Mouse (Mus musculus): ENCODE results near the gene Brca1.
"Not testable (repeated sequence)": the region's sequence is repeated elsewhere in the genome, so short reads cannot be mapped to it uniquely, and the experiment has no call there.

DNA sequence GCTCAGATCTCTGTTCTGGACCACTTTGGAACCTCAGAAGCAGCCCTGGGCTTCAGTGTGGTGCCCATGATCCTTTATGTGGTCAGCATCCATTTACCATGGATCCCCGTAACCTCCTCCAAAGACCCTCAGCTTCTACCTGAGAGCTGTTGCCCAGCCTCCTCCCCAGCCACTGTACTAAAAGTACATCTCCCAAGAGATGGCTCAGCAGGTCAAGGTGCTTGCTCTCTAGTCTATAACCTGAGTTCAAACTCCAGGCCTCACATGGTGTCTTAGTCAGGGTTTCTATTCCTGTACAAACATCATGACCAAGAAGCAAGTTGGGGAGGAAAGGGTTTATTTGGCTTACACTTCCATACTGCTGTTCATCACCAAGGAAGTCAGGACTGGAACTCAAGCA is 33.3 kb upstream of the Brca1 start:
- TF ChIP-seq MAFK (IDR thresholded peaks at IDR 0.05; ENCODE audit: insufficient read depth, low read depth, low read length); CHD2 (IDR thresholded peaks at IDR 0.05; ENCODE audit: low read depth, low read length); HCFC1 (IDR thresholded peaks at IDR 0.05; ENCODE audit: borderline replicate concordance, insufficient read depth, low read length): not testable (repeated sequence)

All from ES-E14 (cell line).